Mouse (Mus musculus): ENCODE results near the gene Sorcs2. TPM values are rescaled to one million over a fixed set of nuclear protein-coding genes. Genes with fewer than 3 reads are reported as not detected.

Sorcs2 gene
- total RNA-seq, 2 experiments from 2014 or later = not detected

DNA sequence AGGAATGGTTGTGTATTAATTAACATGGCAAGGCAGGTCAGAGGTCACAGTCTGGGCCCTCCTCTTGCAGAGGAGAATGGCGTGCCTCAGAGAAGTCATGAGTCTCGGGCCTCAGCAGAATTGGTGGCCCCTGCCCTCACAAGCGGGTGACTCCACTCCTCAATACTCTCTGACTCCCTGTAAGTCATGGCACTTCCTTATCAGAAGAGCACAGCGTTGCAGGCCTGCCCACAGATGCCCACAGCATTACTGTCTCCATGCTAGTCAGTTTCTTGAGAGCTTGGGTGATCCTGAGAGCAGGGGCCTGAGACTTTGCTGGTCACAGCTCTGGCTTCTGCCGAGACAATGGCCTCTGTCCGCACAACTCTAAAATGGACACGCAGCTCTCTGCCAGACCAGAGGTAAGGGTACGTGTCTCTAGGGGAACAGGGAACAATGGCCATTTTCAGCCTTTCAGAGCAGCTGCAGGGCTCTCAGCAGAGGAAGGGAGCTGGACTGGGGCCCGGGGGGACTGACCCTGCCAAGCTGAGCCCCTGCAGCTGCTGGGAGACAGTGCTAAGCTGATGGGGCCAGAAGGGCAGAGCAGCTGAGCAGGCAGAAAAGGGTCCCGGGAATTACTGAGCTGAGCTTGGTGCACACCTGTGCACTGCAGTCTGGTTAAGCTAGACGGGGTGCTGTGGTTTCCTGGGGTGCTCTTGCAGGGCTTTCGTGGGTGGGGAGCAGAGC is 427.4 kb downstream of the Sorcs2 start:
- peak; percentile 82 for ATAC-seq (replicated peaks; ENCODE audit: poor library complexity)

- no peak for ATAC-seq (replicated peaks; ENCODE audit: poor library complexity)
Observed at GRCm38 (mm10) chr5:35969857-35970256, 428.1 kb downstream of the Sorcs2 start.

Other genes starting within 250 kb of the Sorcs2 start
- not detected in 2 replicates for gene Psapl1, start 194.1 kb downstream of the Sorcs2 start, total RNA-seq (2015)
- not detected in 2 replicates for gene Psapl1, start 194.1 kb downstream of the Sorcs2 start, total RNA-seq (2017)
- gene Grpel1, start 66.9 kb upstream of the Sorcs2 start, total RNA-seq (2015) = 41.3 and 43.7 TPM in 2 replicates
- gene Grpel1, start 66.9 kb upstream of the Sorcs2 start, total RNA-seq (2017) = 34.4 and 35.2 TPM in 2 replicates
- gene Tada2b, start 86.1 kb upstream of the Sorcs2 start, total RNA-seq (2015) = 10.8 and 12.2 TPM in 2 replicates
- gene Tada2b, start 86.1 kb upstream of the Sorcs2 start, total RNA-seq (2017) = 20.6 and 21.5 TPM in 2 replicates
- 0.02 and 0.05 TPM in 2 replicates for gene Ccdc96, start 86.4 kb upstream of the Sorcs2 start, total RNA-seq (2015)
- gene Ccdc96, start 86.4 kb upstream of the Sorcs2 start, total RNA-seq (2017) = 0.25 TPM in 1 of 2 replicates, not detected in the other
- gene Tbc1d14, start 195.1 kb upstream of the Sorcs2 start, total RNA-seq (2015) = 13.7 and 19.5 TPM in 2 replicates
- gene Tbc1d14, start 195.1 kb upstream of the Sorcs2 start, total RNA-seq (2017) = 5.8 and 6.7 TPM in 2 replicates

All from megakaryocyte progenitor cell, adult 5-6 weeks (primary cell).